Mouse (Mus musculus) mouse embryonic stem cell (cell line): ENCODE measurements around the gene Pank1.

Experiments used
- in situ Hi-C, 2 experiments: fragments of 300-500 bp; cut with MboI; formaldehyde crosslinking; loops; 1 replicate in 1 of 2; 3 replicates in 1 of 2; pipeline ENCODE4 v1.14.3; 2019 to 2020; ENCODE audit warnings: low sequenced_read_pairs in 2 of 2, low pct_unique_long_range_greater_than_20kb in 1 of 2, mixed read lengths in 1 of 2; ENCODE audit not compliant: unreplicated experiment in 1 of 2

Pank1 gene

DNA sequence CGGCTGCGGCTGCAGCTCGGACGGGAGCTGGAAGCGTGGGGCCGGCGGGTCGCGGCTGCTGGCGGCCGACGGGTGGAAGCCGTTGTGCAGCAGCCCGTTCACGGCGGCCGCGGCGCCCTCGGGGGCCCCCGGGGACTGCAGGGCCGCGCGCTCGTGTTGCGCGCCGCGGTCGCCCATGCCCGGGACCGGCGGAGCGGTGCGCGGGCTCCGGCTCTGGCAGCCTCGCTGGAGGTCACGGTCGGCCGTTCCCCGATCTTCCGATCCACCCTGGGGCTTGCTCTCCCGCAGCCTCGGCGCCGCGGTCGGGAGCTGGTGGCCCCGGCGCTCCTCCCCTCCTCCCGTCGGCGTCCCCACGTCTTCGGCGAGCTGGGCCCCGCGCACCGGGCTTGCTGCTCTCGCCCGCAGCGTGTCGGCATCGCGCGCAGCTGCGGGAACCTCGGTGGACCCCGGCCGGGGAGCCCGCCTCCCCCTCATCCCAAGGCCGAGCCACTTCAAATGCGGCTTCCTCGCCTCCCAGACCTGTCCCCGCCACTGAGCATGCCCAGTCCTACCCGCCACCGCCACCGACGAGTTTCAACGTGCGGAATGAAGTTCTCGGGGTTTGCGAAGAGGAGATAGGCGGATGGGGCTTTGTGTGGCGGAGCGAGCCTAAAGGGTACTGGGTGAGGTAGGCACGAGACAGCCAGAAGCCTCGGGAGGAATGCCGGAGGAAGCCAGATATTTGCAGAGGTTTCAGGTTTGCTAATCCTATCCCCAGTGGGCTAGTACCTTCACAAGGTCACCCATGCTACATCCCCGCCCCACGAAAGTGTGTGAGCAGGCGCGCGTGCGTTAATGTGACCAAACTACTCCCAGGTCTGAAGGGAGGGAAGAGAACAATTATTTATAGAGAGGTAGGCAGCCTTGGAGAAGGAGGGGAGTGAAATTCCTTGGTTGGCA, at the start of gene Pank1:
Gene Pank1 (minus strand): TSS at position 853 of the 939 bp plus-strand sequence.
- in situ Hi-C loops = no loop called here

GRCm38 (mm10) chr19:34922603-34922963, 43.3 kb upstream of the Pank1 start:
- in situ Hi-C loops = loop anchor here in 1 of 2 experiments (25.0 kb wide), 1 partner anchor 260 kb away; no protein-coding TSS in a partner anchor

- in situ Hi-C loops = loop anchor here in 1 of 2 experiments (25.0 kb wide), 1 partner anchor 260 kb away; no protein-coding TSS in a partner anchor
These were observed 42.7 kb upstream of the Pank1 start, which contains the start of gene Kif20b for GRCm38 (mm10) chr19:34921652-34922602. Gene Kif20b (plus strand): TSS chr19:34922361.

GRCm38 (mm10) chr19:34921253-34921651, 42.0 kb upstream of the Pank1 start:
- in situ Hi-C loops = loop anchor here in 1 of 2 experiments (25.0 kb wide), 1 partner anchor 259 kb away; no protein-coding TSS in a partner anchor

DNA sequence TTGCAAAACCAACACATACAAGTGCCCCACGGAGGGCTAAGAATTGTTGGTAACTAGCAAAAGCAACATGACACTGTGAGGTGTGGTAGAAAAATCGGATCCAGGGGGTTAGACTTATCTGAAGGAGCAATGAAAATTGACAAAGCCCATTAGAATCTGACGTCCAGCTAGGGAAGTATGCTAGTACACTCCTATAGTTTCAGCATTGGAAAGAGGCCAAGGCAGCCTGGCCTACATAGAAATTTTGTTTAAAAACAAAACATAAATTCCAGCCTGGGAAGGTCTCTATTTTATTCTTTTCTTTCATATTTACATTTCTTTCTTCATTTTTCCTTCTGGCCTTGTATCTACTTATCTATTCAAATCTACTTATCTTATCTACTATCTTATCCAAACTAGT, 41.3 kb upstream of the Pank1 start:
- in situ Hi-C loops = loop anchor here in 1 of 2 experiments (25.0 kb wide), 1 partner anchor 258 kb away; no protein-coding TSS in a partner anchor

DNA sequence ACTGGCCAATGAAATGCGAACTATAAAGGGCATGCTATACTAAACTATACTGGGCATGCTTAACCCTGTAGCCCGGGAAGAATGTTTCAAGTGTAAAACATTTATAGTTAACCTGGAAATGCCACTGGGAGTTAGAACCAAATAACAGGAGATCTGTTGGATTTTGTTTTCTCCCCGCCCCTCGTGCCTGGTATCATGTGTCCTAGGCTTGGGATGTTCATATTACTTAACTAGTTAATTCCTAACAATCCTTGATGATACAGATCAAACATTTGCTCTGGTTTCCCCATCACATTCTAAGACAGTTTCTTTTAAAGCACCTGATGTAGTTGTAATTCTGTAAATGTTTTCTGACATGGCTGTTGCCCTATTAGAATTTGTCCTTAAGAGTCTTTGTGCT, 40.8 kb upstream of the Pank1 start:
- in situ Hi-C loops = loop anchor here in 1 of 2 experiments (25.0 kb wide), 1 partner anchor 258 kb away; no protein-coding TSS in a partner anchor

- in situ Hi-C loops = loop anchor here in 1 of 2 experiments (25.0 kb wide), 1 partner anchor 250 kb away; no protein-coding TSS in a partner anchor
These were observed 33.1 kb upstream of the Pank1 start for GRCm38 (mm10) chr19:34912366-34912765.

GRCm38 (mm10) chr19:34906772-34907171, 27.5 kb upstream of the Pank1 start:
- in situ Hi-C loops = loop anchor here in 1 of 2 experiments (25.0 kb wide), 1 partner anchor 244 kb away; no protein-coding TSS in a partner anchor

DNA sequence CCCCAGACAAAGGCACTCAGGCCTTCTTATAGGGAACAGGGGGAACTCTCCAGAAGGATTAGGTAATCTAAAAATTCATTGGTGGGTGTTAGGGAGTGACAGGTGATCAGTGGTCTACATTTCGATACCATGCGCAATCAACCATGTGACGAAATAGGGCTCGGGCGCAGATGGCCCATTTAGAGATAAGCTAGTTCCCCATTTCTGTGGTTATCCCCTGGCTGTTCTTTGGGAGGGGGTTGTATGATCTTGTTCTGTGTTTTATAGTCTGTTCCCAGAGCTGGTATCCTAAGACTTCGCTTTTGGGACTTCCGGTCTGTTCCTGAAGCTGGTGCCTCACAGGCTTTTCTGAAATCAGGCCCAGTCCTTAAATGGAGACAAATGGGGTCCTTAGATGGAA, 26.2 kb upstream of the Pank1 start:
- in situ Hi-C loops = loop anchor here in 1 of 2 experiments (25.0 kb wide), 1 partner anchor 243 kb away; no protein-coding TSS in a partner anchor

- in situ Hi-C loops = loop anchor here in 1 of 2 experiments (25.0 kb wide), 1 partner anchor 242 kb away; no protein-coding TSS in a partner anchor
These were observed 24.8 kb upstream of the Pank1 start for GRCm38 (mm10) chr19:34904032-34904431.

GRCm38 (mm10) chr19:34901735-34902134, 22.5 kb upstream of the Pank1 start:
- in situ Hi-C loops = loop anchor here in 1 of 2 experiments (25.0 kb wide), 1 partner anchor 239 kb away; no protein-coding TSS in a partner anchor

DNA sequence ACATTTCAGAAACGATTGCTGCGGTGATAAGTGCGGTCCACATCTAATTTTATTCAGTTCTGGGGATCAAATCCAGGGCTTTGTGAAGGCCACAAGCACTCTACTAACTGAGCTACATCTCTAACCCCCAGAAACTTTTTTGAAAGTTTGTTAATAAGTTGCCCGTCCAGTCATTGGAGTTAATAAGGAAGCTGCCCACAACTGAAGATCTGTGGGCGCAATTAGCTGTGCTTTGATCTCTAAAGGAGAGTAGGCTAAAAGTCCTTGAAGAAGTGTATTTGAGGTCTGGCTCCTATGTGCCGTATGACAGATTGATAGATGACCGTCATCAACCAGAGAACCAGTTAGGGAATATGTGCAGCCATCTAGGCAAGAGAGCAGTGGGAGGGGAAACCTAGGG, 22.0 kb upstream of the Pank1 start:
- in situ Hi-C loops = loop anchor here in 1 of 2 experiments (25.0 kb wide), 1 partner anchor 239 kb away; no protein-coding TSS in a partner anchor

- in situ Hi-C loops = no loop called here
These were observed 19.7 kb upstream of the Pank1 start for GRCm38 (mm10) chr19:34898941-34899340.

- in situ Hi-C loops = no loop called here
These were observed 18.1 kb upstream of the Pank1 start for GRCm38 (mm10) chr19:34897082-34897965.

GRCm38 (mm10) chr19:34895082-34895481, 15.8 kb upstream of the Pank1 start:
- in situ Hi-C loops = no loop called here

DNA sequence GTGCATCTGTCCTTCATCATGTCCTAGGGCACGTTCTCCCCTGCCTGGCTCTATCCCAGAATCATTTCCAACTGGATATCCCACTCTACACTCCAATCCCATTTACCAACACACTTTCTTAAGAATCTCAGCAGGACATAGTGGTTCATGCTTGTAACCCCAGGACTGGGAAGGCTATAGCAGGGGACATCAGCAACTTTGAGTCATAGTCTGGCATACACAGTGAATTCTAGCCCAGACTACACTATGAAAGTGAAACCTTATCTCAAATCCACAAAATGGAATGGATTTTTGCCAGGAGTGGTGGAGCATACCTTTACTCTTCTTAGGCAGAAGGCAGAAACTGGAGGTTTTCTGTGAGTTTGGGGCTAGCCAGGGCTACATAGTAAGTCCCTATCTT, 12.3 kb upstream of the Pank1 start:
- in situ Hi-C loops = no loop called here

- in situ Hi-C loops = no loop called here
These were observed 11.7 kb upstream of the Pank1 start for GRCm38 (mm10) chr19:34890981-34891380.
